Mouse (Mus musculus) cortical plate, adult 2 months (tissue): ENCODE data around the gene Ttc28.

Source experiments
- CTCF ChIP-seq: fragments of 200-500 bp; IDR thresholded peaks from 2 replicates; pipeline ENCODE4 v1.5.1; 2011; ENCODE audit warnings: mild to moderate bottlenecking, control low read depth, low read length; ENCODE audit not compliant: insufficient read depth; ENCODE audit errors: extremely low read depth
- POLR2A ChIP-seq: fragments of 200-500 bp; IDR thresholded peaks from 2 replicates; pipeline ENCODE4 v1.6.1; 2011; ENCODE audit warnings: mild to moderate bottlenecking, low read length, control low read depth; ENCODE audit not compliant: insufficient read depth; ENCODE audit errors: extremely low read depth

GRCm38 (mm10) chr5:111057084-111057483 is 177.5 kb downstream of the Ttc28 start:
- TF ChIP-seq CTCF (no peak), POLR2A (no peak)
